Mouse (Mus musculus): ENCODE results near the gene Ulk4. TPM values are rescaled to one million over a fixed set of nuclear protein-coding genes. Genes with fewer than 3 reads are reported as not detected.
A peak's percentile ranks its signal among the peaks of the same experiment; 100 is the strongest.

Gene Ulk4
- total RNA-seq, 2 experiments from 2014 or later = 9.5 to 9.9 TPM

DNA sequence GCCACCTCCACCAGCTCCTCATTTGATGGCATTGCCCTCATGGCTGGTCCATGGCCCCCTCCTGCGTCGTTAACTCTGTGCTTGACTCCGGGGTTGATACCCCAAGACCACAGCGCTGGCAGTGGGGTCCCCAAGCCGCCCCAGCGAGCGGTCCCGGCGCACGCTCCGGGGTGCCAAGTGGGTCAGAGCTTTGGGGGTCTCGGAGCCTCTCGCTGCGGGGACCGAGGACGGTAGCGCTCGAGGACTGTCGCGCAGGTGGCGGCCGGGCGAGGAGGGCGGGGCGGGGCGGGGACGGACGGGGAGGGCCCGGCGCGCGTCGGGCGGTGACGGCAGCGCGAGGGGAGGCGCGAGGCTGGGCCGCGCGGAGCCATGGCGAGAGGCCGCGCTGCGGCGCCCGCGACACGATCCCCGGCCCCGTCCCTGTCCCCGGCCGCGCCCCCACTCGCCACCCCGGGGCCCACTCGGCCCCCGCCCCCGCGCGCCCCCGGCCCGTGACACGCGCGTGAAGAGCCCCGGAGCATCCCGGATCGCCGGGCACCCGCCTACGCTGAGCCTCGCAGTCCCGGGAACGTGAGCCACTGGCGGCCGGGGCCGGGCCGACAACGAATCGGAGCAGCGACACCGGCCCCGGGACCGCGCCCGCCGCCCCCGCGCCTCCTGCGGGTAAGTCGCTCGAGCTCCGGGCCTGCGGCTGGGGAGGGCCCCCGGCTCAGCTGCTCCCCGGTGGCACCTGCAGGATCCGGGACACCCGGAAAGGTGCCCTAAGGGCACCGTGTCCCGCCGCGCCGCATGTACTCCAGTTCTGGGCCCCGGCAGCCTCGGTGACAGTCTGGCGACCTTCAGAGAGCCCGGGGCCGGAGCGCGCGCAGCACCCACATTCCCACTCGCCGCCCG, 20.4 kb upstream of the Ulk4 start, which contains the start of gene Trak1:
TSS of gene Trak1 (plus strand) at position 332 of the 894 bp plus-strand sequence.
- DNase-seq (ENCODE audit: low spot score in 2 of 2) = peak in 1 of 2 experiments; percentile 46
- TF ChIP-seq CTCF (conservative IDR thresholded peaks at IDR 0.05) = no peak
- Histone ChIP-seq H3K27ac (peak within 1 kb of the TSS; percentile 89), H3K4me3 (peak within 1 kb of the TSS; percentile 87)

DNA sequence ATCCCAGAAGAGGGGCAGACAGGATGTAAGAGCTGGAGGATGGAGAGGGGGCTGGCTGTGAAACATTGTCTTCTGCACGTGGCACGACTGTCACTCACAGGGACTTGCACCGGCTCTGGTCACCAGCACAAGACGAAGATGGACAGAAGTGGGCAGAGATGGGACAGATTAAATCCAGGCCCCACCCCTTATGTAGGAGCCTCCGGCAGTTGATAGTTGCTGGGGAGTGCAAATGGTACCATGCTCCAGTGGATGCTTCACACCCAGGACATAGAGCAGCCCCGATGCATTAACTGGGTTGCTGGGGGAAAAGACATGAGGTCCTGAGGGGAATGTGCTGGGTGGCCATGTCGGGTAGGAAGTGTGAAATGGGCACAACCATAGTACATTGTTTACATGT, 18.2 kb upstream of the Ulk4 start:
- no peak overlapping the region for H3K4me3 ChIP-seq
- no peak for DNase-seq (ENCODE audit: low spot score in 2 of 2)
- H3K27ac ChIP-seq = no peak overlapping the region
- no peak for TF ChIP-seq CTCF (conservative IDR thresholded peaks at IDR 0.05)

DNA sequence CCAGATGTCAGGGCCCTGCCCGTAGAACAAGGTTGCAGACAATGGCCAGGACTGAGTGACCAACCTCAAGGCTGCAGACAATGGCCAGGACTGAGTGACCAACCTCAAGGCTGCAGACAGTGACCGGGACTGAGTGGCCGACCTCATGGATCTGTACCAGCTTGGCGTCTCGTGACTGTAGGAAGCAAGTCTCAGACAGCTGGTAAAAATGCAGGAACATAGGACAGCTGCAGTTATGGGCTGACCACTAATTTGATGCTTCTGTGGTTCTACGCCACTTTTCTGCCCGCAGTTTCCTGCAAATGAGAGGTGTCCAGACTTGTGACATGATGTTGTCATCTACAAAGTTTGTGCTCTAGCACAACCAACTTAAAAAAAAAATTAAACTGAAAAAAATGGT, 16.2 kb upstream of the Ulk4 start:
- H3K4me3 ChIP-seq = no peak overlapping the region
- TF ChIP-seq CTCF (conservative IDR thresholded peaks at IDR 0.05) = no peak

DNA sequence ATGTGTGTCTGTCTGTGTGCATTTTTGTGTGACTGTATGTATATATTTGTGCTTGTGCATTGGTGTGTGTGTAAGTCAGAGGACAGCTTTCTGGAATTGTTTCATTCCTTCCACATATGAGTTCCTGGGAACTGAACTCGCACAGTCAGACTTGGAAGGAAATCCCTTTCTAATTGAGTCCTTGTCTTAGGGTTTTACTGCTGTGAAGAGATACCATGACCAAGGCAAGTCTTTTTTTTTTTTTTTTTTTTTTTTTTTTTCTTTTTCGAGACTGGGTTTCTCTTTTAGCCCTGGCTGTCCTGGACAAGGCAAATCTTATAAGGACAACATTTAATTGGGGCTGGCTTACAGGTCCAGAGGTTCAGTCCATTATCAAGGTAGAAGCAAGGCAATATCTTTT, 14.3 kb upstream of the Ulk4 start:
- Histone ChIP-seq H3K4me3 (no peak overlapping the region), H3K27ac (no peak overlapping the region)
- TF ChIP-seq CTCF (conservative IDR thresholded peaks at IDR 0.05) = no peak
- DNase-seq (ENCODE audit: low spot score in 2 of 2) = no peak

More for the DNA sequence above, 16.2 kb upstream of the Ulk4 start:
- H3K27ac ChIP-seq = no peak overlapping the region
- DNase-seq (ENCODE audit: low spot score in 2 of 2) = peak in 1 of 2 experiments; percentile 7

DNA sequence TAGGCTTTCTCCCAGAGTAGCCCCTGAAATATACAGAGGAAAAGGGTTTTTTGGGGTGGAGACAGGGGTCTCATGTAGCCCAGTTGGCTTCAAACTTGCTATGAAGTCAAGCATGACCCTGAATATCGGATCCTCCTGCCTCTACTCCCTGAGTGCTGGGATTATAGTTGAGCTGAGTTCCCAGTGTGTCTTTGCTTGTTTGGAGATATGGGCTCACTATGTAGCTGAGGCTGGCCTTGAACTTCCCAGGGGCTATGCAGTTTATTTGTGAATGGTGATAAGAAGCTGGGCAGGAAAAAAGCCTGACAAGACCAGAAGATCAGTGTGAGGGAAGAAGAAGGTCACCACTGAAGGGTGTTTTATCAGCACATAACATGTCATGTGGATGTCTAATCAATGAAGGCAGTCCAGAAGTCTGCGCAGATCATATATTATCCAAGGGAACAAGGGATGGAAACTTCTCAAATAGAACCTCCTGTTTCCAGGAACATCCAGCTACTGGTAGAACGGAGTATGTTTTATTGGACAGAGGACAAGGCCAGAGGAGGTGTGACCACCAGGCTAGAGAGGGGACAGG, 9.4 kb upstream of the Ulk4 start:
- no peak for TF ChIP-seq CTCF (conservative IDR thresholded peaks at IDR 0.05)
- peak in 1 of 2 experiments; percentile 5 for DNase-seq (ENCODE audit: low spot score in 2 of 2)
- Histone ChIP-seq H3K4me3 (peak overlapping the region; percentile 54), H3K27ac (peak overlapping the region; percentile 55)

DNA sequence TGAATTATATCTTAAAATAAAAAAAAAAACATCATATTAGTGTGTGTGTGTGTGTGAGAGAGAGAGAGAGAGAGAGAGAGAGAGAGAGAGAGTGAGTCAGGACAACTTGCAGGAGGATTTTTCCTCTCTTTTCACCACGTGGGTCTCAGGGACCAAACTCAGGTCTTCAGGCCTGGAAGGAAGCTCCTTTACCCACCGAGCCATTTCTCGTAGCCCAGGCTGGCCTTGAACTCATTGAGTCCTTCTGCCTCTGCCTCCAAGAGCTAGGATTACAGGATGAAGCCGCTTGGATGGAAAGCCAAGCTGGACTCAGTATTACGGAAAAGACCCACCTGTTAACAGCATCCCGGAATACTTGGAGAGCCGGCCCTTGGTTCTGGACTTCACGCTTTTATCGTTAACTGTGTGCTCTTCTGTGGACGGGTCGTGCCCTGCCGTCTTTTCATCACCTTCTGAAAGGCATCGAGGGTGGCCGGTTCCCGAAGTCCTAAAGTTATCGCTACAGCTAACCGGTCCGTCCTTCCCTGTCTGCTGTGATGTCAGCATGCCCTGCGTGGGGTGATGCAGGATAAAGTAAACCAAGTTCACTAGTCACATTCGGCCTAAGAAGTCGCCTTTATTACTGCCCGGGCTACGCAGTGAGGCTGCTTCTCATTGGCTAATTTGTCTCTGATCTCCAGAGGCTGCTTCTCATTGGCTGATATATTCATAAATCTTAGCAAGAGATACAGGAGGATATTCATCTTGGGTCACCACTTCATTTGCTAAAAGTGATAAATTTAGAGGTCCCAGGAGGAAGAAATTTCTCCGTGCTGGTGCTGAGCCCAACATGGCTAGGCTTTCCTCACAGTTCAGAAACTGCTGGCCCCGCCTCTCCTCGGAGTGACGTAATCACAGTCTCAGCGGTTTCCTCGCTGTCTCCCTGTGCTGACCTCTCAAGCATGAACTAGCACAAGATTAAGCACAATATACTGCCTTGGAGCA, 8.6 kb upstream of the Ulk4 start:
- peak overlapping the region; percentile 54 for H3K4me3 ChIP-seq
- TF ChIP-seq CTCF (conservative IDR thresholded peaks at IDR 0.05) = no peak
- peak; percentile 31 to 36 for DNase-seq (ENCODE audit: low spot score in 2 of 2)
- H3K27ac ChIP-seq = peak overlapping the region; percentile 55

DNA sequence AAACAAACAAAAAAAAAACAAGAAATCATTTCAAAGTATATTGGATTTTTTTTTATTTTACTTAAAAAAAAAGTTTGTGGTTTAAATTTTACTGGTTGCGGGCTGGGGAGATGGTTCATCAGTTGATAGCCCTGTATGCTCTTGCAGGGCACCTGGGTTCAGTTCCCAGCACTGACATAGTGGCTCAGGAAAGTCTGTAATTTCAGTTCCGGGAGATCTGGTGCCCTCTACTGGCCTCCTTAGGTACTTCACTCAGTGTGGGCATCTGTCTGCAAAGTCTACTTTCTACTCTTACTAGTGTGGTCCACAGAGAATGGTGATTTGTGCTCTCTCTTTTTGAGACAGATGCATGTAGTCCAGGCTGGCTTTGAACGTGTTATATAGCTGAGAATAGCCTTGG, 7.4 kb upstream of the Ulk4 start:
- peak; percentile 75 for TF ChIP-seq CTCF (conservative IDR thresholded peaks at IDR 0.05)
- Histone ChIP-seq H3K27ac (no peak overlapping the region), H3K4me3 (no peak overlapping the region)
- peak in 1 of 2 experiments; percentile 41 for DNase-seq (ENCODE audit: low spot score in 2 of 2)

DNA sequence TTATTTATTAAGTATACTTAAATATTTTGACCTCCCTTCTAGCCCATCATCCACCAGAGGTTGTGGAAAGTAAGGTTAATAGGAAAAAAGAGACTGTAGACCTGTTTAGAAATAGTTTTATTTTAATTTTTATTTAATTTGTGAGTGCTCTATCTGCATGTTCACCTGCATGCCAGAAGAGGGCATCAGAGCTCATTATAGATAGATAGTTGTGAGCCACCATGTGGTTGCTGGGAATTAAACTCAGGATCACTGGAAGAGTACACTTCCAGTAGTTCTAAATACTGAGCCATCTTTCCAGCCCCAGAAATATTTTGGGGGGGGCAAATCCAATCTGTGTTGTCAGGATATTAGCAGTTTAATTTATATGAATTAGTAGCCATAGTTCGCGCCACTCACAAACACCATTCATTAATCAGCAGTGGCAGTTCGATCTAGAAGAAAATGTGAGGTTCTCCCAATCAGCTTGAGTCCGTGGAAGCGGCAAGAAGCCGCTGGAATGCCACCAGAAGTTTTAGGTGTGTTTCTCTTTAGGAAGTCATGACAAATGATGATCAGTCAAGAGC, 6.7 kb upstream of the Ulk4 start:
- TF ChIP-seq CTCF (conservative IDR thresholded peaks at IDR 0.05) = peak; percentile 86

DNA sequence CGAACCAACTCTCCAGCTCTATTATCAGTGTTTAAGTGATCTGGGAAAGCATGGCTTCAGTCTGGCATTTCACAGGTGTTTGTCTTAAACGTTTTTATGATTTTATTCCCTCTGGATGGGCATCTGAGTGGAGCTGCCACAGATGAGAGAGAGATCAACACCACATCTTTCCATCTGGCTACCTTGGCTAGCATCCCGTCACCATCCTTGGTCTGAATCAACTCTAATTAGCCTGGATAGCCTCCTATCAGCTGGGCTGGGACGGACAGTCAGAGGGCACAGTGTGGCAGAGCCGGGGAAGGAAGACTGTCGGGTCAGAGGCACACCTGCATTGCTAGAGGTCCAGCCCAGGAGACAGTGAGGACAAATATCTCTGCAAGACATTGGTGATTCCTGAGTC, 4.9 kb upstream of the Ulk4 start:
- no peak for TF ChIP-seq CTCF (conservative IDR thresholded peaks at IDR 0.05)
- no peak overlapping the region for H3K27ac ChIP-seq
- no peak overlapping the region for H3K4me3 ChIP-seq
- DNase-seq (ENCODE audit: low spot score in 2 of 2) = no peak

More for the DNA sequence above, 6.7 kb upstream of the Ulk4 start:
- Histone ChIP-seq H3K27ac (no peak overlapping the region), H3K4me3 (no peak overlapping the region)
- DNase-seq (ENCODE audit: low spot score in 2 of 2) = peak in 1 of 2 experiments; percentile 23

DNA sequence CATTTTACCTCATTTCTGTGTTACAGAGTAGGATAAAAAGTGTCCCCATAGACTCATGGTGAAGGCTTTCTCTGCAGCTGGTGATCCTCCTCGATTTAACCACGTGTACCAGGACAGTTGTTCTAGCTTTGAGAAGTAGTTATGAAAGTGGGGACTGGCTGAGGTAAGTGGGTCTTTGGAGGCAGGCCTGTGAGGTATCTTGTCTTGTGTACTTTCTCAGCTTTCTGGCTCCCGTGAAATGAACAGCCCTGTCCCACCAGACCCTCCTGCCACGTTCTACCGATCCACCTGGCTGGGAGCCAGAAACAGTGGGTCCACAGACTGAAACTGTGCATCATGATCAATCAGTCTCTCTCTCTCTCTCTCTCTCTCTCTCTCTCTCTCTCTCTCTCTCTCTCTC, 2.2 kb upstream of the Ulk4 start:
- TF ChIP-seq CTCF (conservative IDR thresholded peaks at IDR 0.05) = no peak
- no peak for DNase-seq (ENCODE audit: low spot score in 2 of 2)
- Histone ChIP-seq H3K4me3 (no peak overlapping the region), H3K27ac (no peak overlapping the region)

DNA sequence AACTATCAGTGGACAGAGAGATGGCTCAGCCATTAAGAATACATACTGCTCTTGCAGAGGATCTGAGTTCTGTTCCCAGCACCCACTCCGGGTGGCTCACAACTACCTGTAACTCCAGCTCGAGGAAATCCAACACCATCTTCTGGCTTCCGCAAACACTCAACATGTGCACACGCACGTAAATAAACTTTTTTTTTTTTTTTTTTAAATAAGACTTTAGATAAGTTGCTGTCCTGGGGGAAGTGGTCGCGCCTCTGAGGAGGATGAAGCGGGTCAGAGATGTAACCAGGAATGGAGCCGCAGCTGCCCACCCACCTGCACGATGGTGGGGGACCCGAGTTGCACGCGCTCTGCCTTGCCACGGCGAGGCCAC, 266 bp downstream of the Ulk4 start:
- no peak for DNase-seq (ENCODE audit: low spot score in 2 of 2)
- peak overlapping the region; percentile 93 for H3K27ac ChIP-seq
- H3K4me3 ChIP-seq = peak overlapping the region; percentile 93
- no peak for TF ChIP-seq CTCF (conservative IDR thresholded peaks at IDR 0.05)

DNA sequence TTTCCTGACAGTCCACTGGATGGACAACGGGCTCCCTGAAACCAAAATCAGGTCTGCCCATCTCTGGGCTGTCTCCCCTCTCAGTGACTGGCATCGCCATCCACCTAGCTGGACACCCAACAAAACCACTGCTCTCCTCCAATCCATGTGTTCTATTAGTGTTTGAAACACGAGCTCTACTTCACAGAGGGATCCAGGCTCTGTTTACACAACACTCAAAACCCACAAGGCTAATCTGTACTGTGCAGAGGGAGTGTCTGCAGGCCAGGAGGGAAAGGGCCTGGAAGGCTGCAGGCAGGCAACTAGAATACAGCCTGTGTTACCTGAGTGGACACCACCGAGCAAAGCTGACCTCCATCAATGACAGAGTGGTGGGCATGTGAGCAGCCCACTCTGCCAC, 5.4 kb downstream of the Ulk4 start:
- H3K27ac ChIP-seq = no peak overlapping the region
- no peak for TF ChIP-seq CTCF (conservative IDR thresholded peaks at IDR 0.05)
- no peak for DNase-seq (ENCODE audit: low spot score in 2 of 2)
- H3K4me3 ChIP-seq = no peak overlapping the region

All from layer of hippocampus, adult 2 months (tissue).